Mouse (Mus musculus) T-cell, adult 2 months (primary cell): Measurements from ENCODE around the gene Ccnd3.
A peak's percentile ranks its signal among the peaks of the same experiment; 100 is the strongest.
"Not testable (repeated sequence)": the region's sequence is repeated elsewhere in the genome, so short reads cannot be mapped to it uniquely, and the experiment has no call there.

Source experiments
- DNase-seq: peaks from one replicate; pipeline ENCODE4 v3.0.0; 2022; ENCODE audit warnings: low spot score

Ccnd3 gene

DNA sequence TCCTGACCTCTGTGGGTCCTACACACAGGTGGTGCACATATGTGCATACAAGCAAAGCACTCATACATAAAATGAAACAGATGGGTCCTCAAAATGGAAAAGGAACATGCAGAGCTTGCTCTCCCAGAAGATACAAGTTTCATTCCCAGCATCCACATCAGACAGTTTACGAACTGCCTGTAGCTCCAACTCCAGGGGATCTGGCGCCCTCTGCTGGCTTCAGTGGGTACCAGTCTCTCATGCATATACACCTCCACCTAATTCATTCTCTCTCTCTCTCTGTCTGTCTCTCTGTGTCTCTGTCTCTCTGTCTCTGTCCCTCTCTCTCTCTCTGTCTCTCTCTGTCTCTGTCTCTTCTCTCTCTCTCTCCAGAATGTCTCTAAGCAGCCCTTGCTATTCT lies 22.4 kb upstream of the Ccnd3 start:
- DNase-seq, result peak; percentile 45

DNA sequence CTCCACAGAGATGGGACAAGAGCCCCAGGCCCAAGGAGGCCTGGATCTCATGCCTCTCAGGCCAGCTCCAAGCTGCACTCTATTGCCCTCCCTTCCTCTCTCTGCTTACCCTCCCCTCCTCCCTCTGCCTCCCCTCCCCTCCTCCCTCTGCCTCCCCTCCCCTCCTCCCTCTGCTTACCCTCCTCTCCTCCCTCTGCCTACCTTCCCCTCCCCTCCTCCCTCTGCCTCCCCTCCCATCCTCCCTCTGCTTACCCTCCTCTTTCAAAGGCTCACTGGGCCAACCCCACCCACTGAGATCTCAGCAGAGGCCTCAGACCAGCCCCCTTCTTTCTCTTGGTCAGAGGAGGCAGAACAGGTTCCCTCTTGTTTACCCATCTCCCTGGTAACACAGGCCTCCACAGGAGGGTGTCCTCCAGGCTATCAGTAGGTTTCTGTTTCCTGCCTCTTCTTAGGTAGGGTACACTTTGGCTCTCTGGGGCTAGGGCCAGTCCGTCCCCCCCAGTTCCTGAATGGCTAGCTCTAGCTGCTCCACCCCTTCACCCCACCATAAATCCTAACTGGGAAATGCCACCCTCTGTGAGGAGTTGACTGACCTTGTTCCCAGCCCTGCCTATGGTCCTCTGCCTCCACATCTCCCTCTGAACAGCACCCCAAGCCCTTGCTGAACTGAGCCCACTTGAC lies 20.5 kb upstream of the Ccnd3 start:
- peak; percentile 23 for DNase-seq

DNA sequence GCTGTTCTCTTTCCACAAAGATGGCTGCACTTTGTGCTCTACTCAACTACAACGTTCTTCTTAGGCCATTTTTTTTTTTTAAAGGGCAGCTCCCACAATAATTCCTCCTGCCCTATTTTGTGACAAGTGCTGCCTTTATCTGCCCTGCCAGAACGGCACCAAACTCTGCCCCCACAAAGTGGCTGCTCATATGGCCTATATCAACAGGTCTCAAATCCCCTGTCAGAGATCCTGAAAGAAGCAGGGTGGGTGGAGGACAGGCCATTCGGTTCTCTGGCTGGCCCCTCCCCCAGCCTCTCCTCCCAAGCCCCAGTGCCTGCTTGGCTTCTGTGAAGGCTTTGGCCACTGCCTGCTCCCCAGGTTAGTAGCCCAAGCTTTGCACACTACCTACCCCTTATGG lies 19.9 kb upstream of the Ccnd3 start:
- no peak for DNase-seq

- DNase-seq, result no peak
Observed at GRCm38 (mm10) chr17:47485791-47486190, 19.1 kb upstream of the Ccnd3 start.

GRCm38 (mm10) chr17:47490791-47491190 lies 14.1 kb upstream of the Ccnd3 start:
- DNase-seq, result no peak

DNA sequence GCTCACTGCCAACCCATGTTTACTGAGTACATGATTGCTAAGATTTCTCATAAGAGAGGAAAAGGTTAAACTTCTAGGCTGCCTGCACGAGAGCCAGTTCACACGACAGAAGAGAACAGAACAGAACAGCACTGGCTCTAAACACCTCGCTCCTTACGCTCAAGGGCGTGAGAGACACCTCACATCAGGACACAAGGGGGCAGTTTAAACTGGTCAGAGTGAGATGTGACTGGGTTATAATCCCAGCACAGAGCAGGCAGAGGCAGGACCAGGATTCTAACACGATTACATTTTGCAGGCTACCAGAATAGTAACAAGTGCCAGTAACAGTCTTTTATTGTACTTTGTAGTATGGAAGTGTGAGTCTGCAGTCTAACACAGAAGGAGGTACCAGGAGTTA lies 12.1 kb upstream of the Ccnd3 start:
- DNase-seq, result no peak

GRCm38 (mm10) chr17:47493653-47494052 lies 11.2 kb upstream of the Ccnd3 start:
- DNase-seq, result no peak

GRCm38 (mm10) chr17:47494132-47494531 lies 10.7 kb upstream of the Ccnd3 start:
- DNase-seq, result no peak

DNA sequence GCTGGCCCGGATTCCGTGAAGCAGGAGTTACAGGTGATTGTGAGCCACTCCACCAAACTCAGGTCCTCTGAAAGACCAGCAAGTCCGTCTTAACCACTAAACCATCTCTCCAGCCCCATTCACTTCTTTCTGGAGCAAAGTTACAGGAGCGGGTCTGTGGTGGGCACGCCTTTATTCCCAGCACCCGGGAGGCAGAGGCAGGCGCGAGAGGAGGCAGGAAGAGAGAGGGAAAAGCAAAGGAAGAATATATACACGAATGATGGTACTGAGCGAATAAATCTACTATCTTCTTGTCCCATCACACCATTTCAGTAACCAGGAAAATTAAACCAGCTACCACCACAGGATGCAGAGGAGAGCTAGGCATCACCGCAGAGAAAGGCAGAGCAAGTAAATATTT lies 3.3 kb upstream of the Ccnd3 start:
- no peak for DNase-seq

GRCm38 (mm10) chr17:47501946-47502706 lies 2.7 kb upstream of the Ccnd3 start, which contains the start of gene Taf8:
Gene Taf8, minus strand, starts transcription at chr17:47502292.
- DNase-seq, result peak; percentile 90

DNA sequence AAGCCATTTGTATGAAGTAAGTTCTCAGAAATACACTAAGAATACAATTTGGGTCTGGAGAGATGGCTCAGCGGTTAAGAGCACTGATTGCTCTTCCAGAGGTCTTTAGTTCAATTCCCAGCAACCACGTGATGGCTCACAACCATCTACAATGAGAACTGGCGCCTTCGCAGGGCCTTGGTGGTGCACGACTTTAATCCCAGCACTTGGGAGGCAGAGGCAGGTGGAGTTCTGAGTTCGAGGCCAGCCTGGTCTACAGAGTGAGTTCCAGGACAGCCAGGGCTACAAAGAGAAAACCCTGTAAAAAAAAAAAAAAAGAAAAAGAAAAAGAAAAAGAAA lies 2.2 kb upstream of the Ccnd3 start:
- DNase-seq, result not testable (repeated sequence)

GRCm38 (mm10) chr17:47503689-47504088 lies 1.2 kb upstream of the Ccnd3 start:
- DNase-seq, result no peak

DNA sequence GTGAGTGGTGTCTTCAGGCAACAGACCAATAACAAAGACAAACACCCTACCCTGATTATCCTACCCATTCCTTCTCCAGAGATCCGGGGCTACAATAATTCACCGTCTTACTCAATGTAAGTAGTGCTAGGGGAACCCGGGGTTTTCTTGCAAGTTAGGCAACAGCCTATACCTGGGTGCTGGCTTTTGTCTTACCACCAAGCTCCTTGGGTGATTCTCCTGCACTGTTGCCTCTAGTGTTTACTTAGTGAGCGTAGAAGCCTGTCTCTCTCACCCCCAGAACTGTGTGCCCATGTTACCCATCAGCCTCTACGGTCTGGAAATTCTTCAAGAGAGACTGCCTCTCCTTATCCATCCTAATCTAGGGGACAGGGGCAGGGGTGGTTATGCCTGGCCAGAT lies 623 bp upstream of the Ccnd3 start:
- DNase-seq, result no peak

- no peak for DNase-seq
Observed at GRCm38 (mm10) chr17:47505566-47505965, 715 bp downstream of the Ccnd3 start.

- no peak for DNase-seq
Observed at GRCm38 (mm10) chr17:47506042-47506441, 1.2 kb downstream of the Ccnd3 start.

DNA sequence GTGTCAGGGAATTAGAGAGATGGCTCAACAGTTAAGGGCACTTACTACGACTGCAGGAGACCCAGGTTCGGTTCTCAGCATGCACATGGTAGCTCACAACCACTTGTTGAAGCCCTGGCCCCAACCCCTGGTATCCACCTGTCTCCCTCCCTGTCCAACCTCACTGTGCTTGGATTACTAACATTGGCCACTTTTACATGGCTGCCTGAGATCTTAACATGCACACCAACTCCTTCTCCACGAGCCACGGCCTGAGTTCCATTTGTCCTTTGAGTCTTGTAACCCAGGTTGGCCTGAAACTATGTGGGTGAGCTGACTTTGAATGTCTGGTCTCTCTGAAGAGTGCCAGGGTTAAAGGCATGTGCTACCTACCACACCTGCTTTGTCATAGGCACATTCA lies 1.8 kb downstream of the Ccnd3 start:
- DNase-seq, result no peak

DNA sequence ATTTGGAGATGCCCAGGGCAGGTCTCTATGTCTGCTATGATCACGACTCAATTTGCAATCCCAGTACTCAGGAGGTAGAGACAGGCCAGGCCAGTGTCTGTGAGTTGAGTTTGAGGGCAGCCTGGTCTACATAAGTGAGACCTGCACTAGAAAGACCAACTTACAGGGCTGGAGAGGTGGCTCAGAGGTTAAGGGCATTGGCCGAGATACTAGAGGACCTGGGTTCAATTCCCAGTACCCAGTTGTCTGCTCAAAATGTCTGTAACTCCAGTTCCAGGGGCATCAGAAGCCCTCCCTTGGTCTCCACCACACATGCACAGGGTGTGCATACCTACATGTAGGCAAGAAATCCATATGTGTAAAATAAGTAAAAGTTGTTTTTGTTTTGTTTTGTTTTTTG lies 2.7 kb downstream of the Ccnd3 start:
- no peak for DNase-seq

- peak; percentile 96 for DNase-seq
Observed at GRCm38 (mm10) chr17:47508012-47508608, 3.3 kb downstream of the Ccnd3 start.

- no peak for DNase-seq
Observed at GRCm38 (mm10) chr17:47509031-47509705, 4.3 kb downstream of the Ccnd3 start.

DNA sequence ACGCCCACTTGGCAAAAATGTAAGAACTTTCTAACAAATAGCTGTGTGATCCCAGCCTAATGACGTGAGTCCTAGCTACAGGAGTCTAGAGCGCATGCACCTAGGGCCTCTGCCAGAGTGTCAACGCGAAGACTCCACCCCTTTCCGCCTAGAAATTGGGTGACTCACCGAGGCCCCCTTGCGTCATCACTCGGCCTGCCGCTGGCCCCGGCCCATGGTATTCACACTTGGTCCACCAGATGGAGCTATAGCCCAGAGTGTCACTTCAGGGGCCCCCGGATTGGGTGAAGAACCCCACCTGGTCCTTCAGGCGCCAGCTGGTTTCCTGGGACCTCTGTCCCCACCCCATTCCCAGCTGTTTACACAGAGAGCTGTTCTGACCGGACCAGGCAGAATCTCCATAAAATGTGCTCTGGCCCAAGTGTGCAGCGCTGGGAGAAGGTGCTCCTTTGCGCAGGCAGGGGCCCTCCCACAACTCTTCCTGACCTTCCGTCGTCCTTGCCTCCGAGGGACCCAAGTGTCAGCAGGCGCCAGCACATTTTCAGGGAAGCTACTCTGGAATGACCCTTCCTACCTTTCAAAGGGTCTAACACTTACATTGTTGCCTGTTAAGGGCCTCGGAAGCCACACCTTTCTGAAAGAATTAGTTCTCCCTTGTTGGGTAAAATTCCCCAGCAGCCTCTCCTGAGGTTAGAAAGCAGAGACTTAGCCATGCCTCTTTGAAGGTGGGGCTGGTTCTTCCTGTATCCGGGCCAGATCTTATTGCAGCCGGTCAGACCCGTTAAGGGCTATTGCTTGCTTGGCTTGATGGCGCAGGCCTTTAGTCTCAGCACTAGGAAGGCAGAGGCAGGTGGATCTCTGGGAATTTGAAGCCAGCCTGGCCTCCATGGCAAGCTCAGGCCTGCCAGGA lies 6.5 kb downstream of the Ccnd3 start:
- DNase-seq, result peak; percentile 98

DNA sequence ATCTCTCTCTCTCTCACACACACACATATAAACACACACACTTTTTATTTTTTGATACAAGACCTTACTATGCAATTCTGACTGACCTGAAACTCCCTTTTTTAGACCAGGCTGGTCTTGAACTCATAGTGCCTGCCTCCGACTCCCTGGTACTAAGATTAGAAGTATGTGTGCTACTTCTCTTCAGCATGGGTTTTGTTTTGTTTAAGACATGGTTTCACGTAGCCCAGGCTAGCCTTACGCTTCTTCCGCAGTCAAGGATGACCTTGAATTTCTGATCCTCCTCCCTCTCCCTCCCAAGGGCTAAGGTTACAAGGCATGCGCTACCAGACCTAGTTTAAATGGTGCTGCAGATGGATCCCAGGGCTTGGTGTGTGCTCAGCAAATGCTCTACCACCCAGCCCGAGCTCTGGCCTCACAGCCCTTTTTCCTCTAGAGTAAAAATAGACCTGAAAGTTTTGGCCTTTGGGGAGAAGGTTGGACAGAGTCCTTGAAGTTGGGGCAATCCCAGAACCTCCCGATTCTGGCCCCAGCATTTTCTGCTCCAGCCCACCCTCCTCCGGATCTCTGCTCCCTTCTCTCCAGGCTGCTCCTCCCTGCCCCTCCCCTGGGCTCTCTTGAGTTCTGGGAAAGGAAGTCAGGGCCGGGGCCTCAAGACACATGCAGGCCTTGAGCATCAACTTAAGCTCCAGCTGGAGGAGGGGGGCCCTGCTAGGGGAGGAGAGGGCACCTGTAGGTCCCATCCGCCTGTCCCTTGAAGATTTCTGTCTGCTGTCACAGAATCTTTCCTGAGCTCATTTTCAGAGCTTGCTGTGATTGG lies 8.3 kb downstream of the Ccnd3 start:
- DNase-seq, result no peak
